Mouse (Mus musculus) limb, embryonic 10.5 days (tissue): Measurements from ENCODE around the gene Map3k10. TPM values are rescaled to one million over a fixed set of nuclear protein-coding genes. Genes with fewer than 3 reads are reported as not detected.
A peak's percentile ranks its signal among the peaks of the same experiment; 100 is the strongest.

Source experiments
- DNase-seq: peaks from one replicate; pipeline ENCODE4 v3.0.0-alpha.2; 2017; ENCODE audit warnings: low spot score
- H3K27ac ChIP-seq: fragments of 300-500 bp; sonication (generic); 2 replicates; pipeline ENCODE4 v1.5.1; 2016; ENCODE audit warnings: mild to moderate bottlenecking
- H3K27me3 ChIP-seq: fragments of 300-500 bp; sonication (generic); 2 replicates; pipeline ENCODE4 v1.6.1; 2016; ENCODE audit warnings: low read depth, mild to moderate bottlenecking; ENCODE audit not compliant: poor library complexity, severe bottlenecking
- H3K36me3 ChIP-seq: fragments of 300-500 bp; sonication (generic); 2 replicates; pipeline ENCODE4 v1.6.1; 2016; ENCODE audit warnings: mild to moderate bottlenecking, moderate library complexity
- H3K4me1 ChIP-seq: fragments of 300-500 bp; sonication (generic); 2 replicates; pipeline ENCODE4 v1.6.1; 2016
- H3K4me3 ChIP-seq: fragments of 300-500 bp; sonication (generic); 2 replicates; pipeline ENCODE4 v1.5.1; 2016; ENCODE audit warnings: mild to moderate bottlenecking, moderate library complexity
- H3K9me3 ChIP-seq: fragments of 300-500 bp; sonication (generic); replicated peaks from 2 replicates; pipeline ENCODE4 v1.6.1; 2016; ENCODE audit warnings: mild to moderate bottlenecking
- WGBS: fragments of 180-500 bp; shearing (Covaris S2); methylation state at CpG from one replicate; pipeline ENCODE4 v1.1.7; 2016; 5-methylcytosine and 5-hydroxymethylcytosine counted together
- polyA plus RNA-seq: library from polyadenylated mRNA; unstranded; fragments of >200 nt; fragmentation: Nextera tagmentation; extraction: Ambion mirVana; gene quantifications from 2 replicates; pipeline ENCODE4 v1.2.1, GENCODE M21; 2016

Map3k10 gene
- polyA plus RNA-seq, 1 experiment from 2014 or later: 12.3 TPM

GRCm38 (mm10) chr7:27674195-27674521, 240 bp downstream of the Map3k10 start:
- peaks cover 27% of the 10 kb centered on the region for H3K4me1 ChIP-seq
- DNase-seq: no peak
- H3K4me3 ChIP-seq: peak overlapping the region; percentile 91
- H3K27me3 ChIP-seq: no peaks in the 10 kb centered on the region
- H3K27ac ChIP-seq: peak overlapping the region; percentile 92
- H3K9me3 ChIP-seq: no peaks in the 10 kb centered on the region
- peaks cover 21% of the 10 kb centered on the region for H3K36me3 ChIP-seq
- WGBS: under 1% methylated on average over 38 of the region's 38 CpGs

GRCm38 (mm10) chr7:27673575-27674131, 745 bp downstream of the Map3k10 start:
- H3K27ac ChIP-seq: peak overlapping the region; percentile 92
- peaks cover 25% of the 10 kb centered on the region for H3K36me3 ChIP-seq
- DNase-seq: peak; percentile 49
- peaks cover 27% of the 10 kb centered on the region for H3K4me1 ChIP-seq
- H3K27me3 ChIP-seq: no peaks in the 10 kb centered on the region
- 1% methylated on average over 52 of the region's 52 CpGs for WGBS
- peak overlapping the region; percentile 91 for H3K4me3 ChIP-seq
- H3K9me3 ChIP-seq: no peaks in the 10 kb centered on the region

GRCm38 (mm10) chr7:27673064-27673574, 1.3 kb downstream of the Map3k10 start:
- 67% methylated on average over 9 of the region's 9 CpGs for WGBS
- Histone ChIP-seq H3K36me3 (peaks cover 30% of the 10 kb centered on the region), H3K4me1 (peaks cover 27% of the 10 kb centered on the region), H3K9me3 (no peaks in the 10 kb centered on the region), H3K27me3 (no peaks in the 10 kb centered on the region), H3K27ac (0 out of 2 replicates have a peak overlapping the region, but pooled peaks have one; percentile 92), H3K4me3 (peak overlapping the region; percentile 91)
- peak; percentile 38 for DNase-seq

- Histone ChIP-seq H3K9me3 (no peaks in the 10 kb centered on the region), H3K36me3 (peaks cover 41% of the 10 kb centered on the region), H3K4me3 (no peak overlapping the region), H3K4me1 (peaks cover 5% of the 10 kb centered on the region), H3K27ac (no peak overlapping the region), H3K27me3 (peaks cover 52% of the 10 kb centered on the region)
- WGBS: 90% methylated on average over 4 of the region's 4 CpGs
- DNase-seq: no peak
Observed at GRCm38 (mm10) chr7:27662038-27662437, 12.4 kb downstream of the Map3k10 start.

- Histone ChIP-seq H3K9me3 (no peaks in the 10 kb centered on the region), H3K27ac (no peak overlapping the region), H3K4me3 (no peak overlapping the region), H3K4me1 (peaks cover 8% of the 10 kb centered on the region), H3K27me3 (peaks cover 71% of the 10 kb centered on the region), H3K36me3 (peaks cover 28% of the 10 kb centered on the region)
- DNase-seq: no peak
- WGBS: 56% methylated on average over 14 of the region's 14 CpGs
Observed at GRCm38 (mm10) chr7:27658712-27659663, 15.4 kb downstream of the Map3k10 start.

GRCm38 (mm10) chr7:27657824-27658395, 16.5 kb downstream of the Map3k10 start:
- Histone ChIP-seq H3K36me3 (peaks cover 28% of the 10 kb centered on the region), H3K4me1 (peaks cover 14% of the 10 kb centered on the region), H3K27ac (no peak overlapping the region), H3K27me3 (peaks cover 82% of the 10 kb centered on the region), H3K4me3 (peak overlapping the region; percentile 27; the same call in 1 of the 2 replicates), H3K9me3 (no peaks in the 10 kb centered on the region)
- 26% methylated on average over 47 of the region's 53 CpGs for WGBS
- DNase-seq: no peak

- 88% methylated on average over 16 of the region's 16 CpGs for WGBS
- no peaks in the 10 kb centered on the region for H3K9me3 ChIP-seq
- H3K36me3 ChIP-seq: peaks cover 28% of the 10 kb centered on the region
- H3K4me1 ChIP-seq: peaks cover 14% of the 10 kb centered on the region
- H3K27ac ChIP-seq: no peak overlapping the region
- H3K4me3 ChIP-seq: no peak overlapping the region
- peaks cover 93% of the 10 kb centered on the region for H3K27me3 ChIP-seq
- DNase-seq: no peak
Observed at GRCm38 (mm10) chr7:27656600-27656999, 17.8 kb downstream of the Map3k10 start.

GRCm38 (mm10) chr7:27655545-27655944, 18.9 kb downstream of the Map3k10 start:
- DNase-seq: no peak
- peaks cover 86% of the 10 kb centered on the region for H3K27me3 ChIP-seq
- peaks cover 24% of the 10 kb centered on the region for H3K36me3 ChIP-seq
- 47% methylated on average over 11 of the region's 11 CpGs for WGBS
- no peak overlapping the region for H3K27ac ChIP-seq
- no peak overlapping the region for H3K4me3 ChIP-seq
- H3K4me1 ChIP-seq: peaks cover 14% of the 10 kb centered on the region
- no peaks in the 10 kb centered on the region for H3K9me3 ChIP-seq

- peaks cover 14% of the 10 kb centered on the region for H3K4me1 ChIP-seq
- H3K36me3 ChIP-seq: peaks cover 24% of the 10 kb centered on the region
- peaks cover 80% of the 10 kb centered on the region for H3K27me3 ChIP-seq
- 66% methylated on average over 20 of the region's 20 CpGs for WGBS
- H3K27ac ChIP-seq: no peak overlapping the region
- no peak for DNase-seq
- H3K4me3 ChIP-seq: no peak overlapping the region
- H3K9me3 ChIP-seq: no peaks in the 10 kb centered on the region
Observed at GRCm38 (mm10) chr7:27654607-27655276, 19.7 kb downstream of the Map3k10 start.

- Histone ChIP-seq H3K4me1 (peaks cover 14% of the 10 kb centered on the region), H3K27ac (no peak within 1 kb of the TSS), H3K36me3 (peaks cover 19% of the 10 kb centered on the region), H3K9me3 (no peaks in the 10 kb centered on the region), H3K4me3 (peak within 1 kb of the TSS; percentile 43), H3K27me3 (peaks cover 71% of the 10 kb centered on the region)
- DNase-seq: peak; percentile 81
- 4% methylated on average over 62 of the region's 62 CpGs for WGBS
Observed at GRCm38 (mm10) chr7:27653681-27654437, 20.5 kb downstream of the Map3k10 start, which contains the start of gene Ttc9b. Ttc9b (plus strand) TSS chr7:27653915.

- peak; percentile 79 for DNase-seq
- Histone ChIP-seq H3K9me3 (no peaks in the 10 kb centered on the region), H3K36me3 (no peaks in the 10 kb centered on the region), H3K4me1 (peaks cover 9% of the 10 kb centered on the region), H3K27me3 (peaks cover 42% of the 10 kb centered on the region), H3K4me3 (peak overlapping the region; percentile 15; the same call in 1 of the 2 replicates), H3K27ac (no peak overlapping the region)
- 4% methylated on average over 10 of the region's 10 CpGs for WGBS
Observed at GRCm38 (mm10) chr7:27650949-27651348, 23.4 kb downstream of the Map3k10 start.

GRCm38 (mm10) chr7:27649723-27650122, 24.7 kb downstream of the Map3k10 start:
- H3K4me3 ChIP-seq: no peak overlapping the region
- H3K27me3 ChIP-seq: peaks cover 30% of the 10 kb centered on the region
- H3K27ac ChIP-seq: no peak overlapping the region
- peaks cover 9% of the 10 kb centered on the region for H3K4me1 ChIP-seq
- no peak for DNase-seq
- H3K36me3 ChIP-seq: no peaks in the 10 kb centered on the region
- 93% methylated on average over 11 of the region's 11 CpGs for WGBS
- H3K9me3 ChIP-seq: no peaks in the 10 kb centered on the region
